Mouse (Mus musculus): ENCODE data around the gene Smurf1.

DNA sequence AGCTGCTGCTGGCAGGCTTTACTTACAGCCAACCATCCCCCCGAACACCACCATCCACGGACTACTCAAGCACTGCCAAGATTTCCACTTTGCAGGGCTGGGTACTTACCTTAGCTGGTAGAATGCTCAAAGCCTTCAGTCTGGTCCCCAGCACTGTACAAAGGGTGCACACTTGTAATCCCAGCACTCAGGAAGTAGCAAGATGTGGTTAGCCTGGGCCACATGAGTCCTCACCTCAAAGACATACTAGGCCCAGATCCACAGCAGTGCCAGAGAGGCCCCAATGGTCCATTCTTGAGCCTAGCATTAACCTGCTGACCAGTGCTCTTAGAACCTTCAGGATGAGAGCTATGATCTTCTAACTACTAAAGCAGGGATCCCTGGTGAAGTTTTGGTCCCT lies 39.4 kb downstream of the Smurf1 start:
- TF ChIP-seq CTCF (IDR thresholded peaks at IDR 0.05; ENCODE audit: borderline replicate concordance, insufficient read depth, low read depth, low read length) (no peak), POLR2A (IDR thresholded peaks at IDR 0.05; ENCODE audit: borderline replicate concordance, insufficient read depth, low read length) (no peak)
